ENCODE assay signal across 18 mouse cellular contexts in the genomic region with DNA sequence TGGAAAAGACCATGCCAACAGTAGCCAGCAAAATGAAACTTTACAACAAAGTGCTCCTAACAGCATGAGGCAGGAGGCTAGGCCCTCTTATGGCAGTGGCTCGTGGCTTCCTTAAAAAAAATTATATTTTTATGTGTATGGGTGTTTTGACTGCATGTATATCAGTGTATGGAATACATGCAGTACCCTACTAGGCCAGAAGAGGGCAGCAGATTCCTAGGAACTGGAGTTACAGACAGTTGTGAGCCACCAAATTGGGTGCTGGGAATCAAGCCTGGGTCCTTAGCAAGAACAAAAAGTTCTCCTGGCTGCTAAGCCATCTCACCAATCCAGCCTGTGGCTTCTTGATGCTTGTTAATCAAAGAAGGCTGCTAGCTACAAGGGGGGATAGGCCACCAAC.
DNase-seq lines count a peak whose midpoint lies in the region; ATAC-seq and TF ChIP-seq lines count a peak whose summit lies in the region.
"Had no signal": no experiment of that assay in that cellular context is flagged by ENCODE, and none has a peak within 500 bp of the region (broad histone marks: within the 10 kb centered on the region; RNA-seq: fewer than 3 reads in every experiment).

No protein-coding gene starts in this region.

- H3K27ac ChIP-seq in hindbrain, postnatal 0 days = no peak overlapping the region
- no peak overlapping the region for H3K27ac ChIP-seq in hindbrain, embryonic 14.5 days
- no peak overlapping the region for H3K27ac ChIP-seq in lung, postnatal 0 days (ENCODE audit: low read length)
- no peak overlapping the region for H3K27ac ChIP-seq in MEL (ENCODE audit: control insufficient read depth, low read depth, low read length)
- H3K27ac ChIP-seq: forebrain, embryonic 15.5 days; hindbrain, embryonic 15.5 days; limb, embryonic 13.5 days; lung, embryonic 15.5 days; neural tube, embryonic 15.5 days had no signal

- TF ChIP-seq CTCF in hindbrain, postnatal 0 days (IDR thresholded peaks at IDR 0.05; ENCODE audit: low read depth) = peak; percentile 46
- TF ChIP-seq CTCF in lung, postnatal 0 days (IDR thresholded peaks at IDR 0.05) = peak; percentile 43
- peak in 2 of 3 experiments; percentile 46 to 59; a peak in 4 of 6 replicates for TF ChIP-seq CTCF in MEL (IDR thresholded peaks at IDR 0.05 in 2 of 3, conservative IDR thresholded peaks at IDR 0.05 in 1 of 3; ENCODE audit: control insufficient read depth in 1 of 3, insufficient read depth in 1 of 3, low read depth in 2 of 3, low read length in 3 of 3, poor library complexity in 1 of 3, severe bottlenecking in 1 of 3)

- WGBS in hindbrain, postnatal 0 days = 85% methylated on average over 1 of the region's 1 CpGs
- WGBS in hindbrain, embryonic 14.5 days = 89% methylated on average over 1 of the region's 1 CpGs
- 96% methylated on average over 1 of the region's 1 CpGs for WGBS in lung, postnatal 0 days

- DNase-seq in hindbrain, postnatal 0 days (ENCODE audit: low spot score) = no peak
- DNase-seq in hindbrain, embryonic 14.5 days (ENCODE audit: low spot score) = no peak
- no peak for DNase-seq in lung, postnatal 0 days (ENCODE audit: low spot score)
- no peak for DNase-seq in lung, postnatal 25 days (ENCODE audit: low spot score)
- peak; percentile 37 for DNase-seq in MEL (ENCODE audit: low read depth, low spot score)
- DNase-seq in testis, postnatal 10 days (ENCODE audit: low spot score) = peak; percentile 50
- no peak for DNase-seq in thymus, postnatal 14 days
- DNase-seq: adrenal gland, adult 2 months; cerebellum, adult 18-20 months; heart, postnatal 10 days; kidney, adult 9 months; retina, postnatal 1 day; thymus, adult 18-20 months had no signal

- H3K79me2 ChIP-seq in MEL (ENCODE audit: control insufficient read depth, insufficient read depth, low read length, poor library complexity) = no peaks in the 10 kb centered on the region

- no peak for TF ChIP-seq EP300 in lung, postnatal 0 days (IDR thresholded peaks at IDR 0.05)
- no peak for TF ChIP-seq EP300 in MEL (IDR thresholded peaks at IDR 0.05; ENCODE audit: low read depth in 1 of 2, low read length in 2 of 2)

- ATAC-seq in hindbrain, postnatal 0 days = no peak
- no peak for ATAC-seq in hindbrain, embryonic 14.5 days (ENCODE audit: low FRiP score)
- no peak for ATAC-seq in lung, postnatal 0 days
- ATAC-seq: forebrain, embryonic 15.5 days had no signal

- H3K27me3 ChIP-seq in hindbrain, postnatal 0 days (ENCODE audit: insufficient read depth, low read length) = no peaks in the 10 kb centered on the region
- H3K27me3 ChIP-seq in hindbrain, embryonic 14.5 days (ENCODE audit: control insufficient read depth, insufficient read depth, low read length) = no peaks in the 10 kb centered on the region
- H3K27me3 ChIP-seq in lung, postnatal 0 days (replicated peaks; ENCODE audit: insufficient read depth, low read length) = no peaks in the 10 kb centered on the region
- H3K27me3 ChIP-seq in MEL (ENCODE audit: control insufficient read depth in 1 of 2, insufficient read depth in 2 of 2, low read length in 2 of 2) = no peaks in the 10 kb centered on the region
- H3K27me3 ChIP-seq: forebrain, embryonic 15.5 days; hindbrain, embryonic 15.5 days; limb, embryonic 13.5 days; lung, embryonic 15.5 days; neural tube, embryonic 15.5 days had no signal

- H3K9me3 ChIP-seq in hindbrain, postnatal 0 days (ENCODE audit: low read length) = 0 out of 2 replicates have a peak, but pooled peaks cover 6% of the 10 kb centered on the region
- H3K9me3 ChIP-seq in hindbrain, embryonic 14.5 days (ENCODE audit: control insufficient read depth, low read length) = peaks cover 11% of the 10 kb centered on the region; the same call in 1 of the 2 replicates
- H3K9me3 ChIP-seq in lung, postnatal 0 days (ENCODE audit: low read length) = peaks cover 6% of the 10 kb centered on the region; the same call in 1 of the 2 replicates
- H3K9me3 ChIP-seq in MEL (replicated peaks; ENCODE audit: insufficient read depth, low read length) = no peaks in the 10 kb centered on the region; the same call in 1 of the 2 replicates
- H3K9me3 ChIP-seq: hindbrain, embryonic 15.5 days had no signal

- TF ChIP-seq RAD21 in MEL (IDR thresholded peaks at IDR 0.05; ENCODE audit: low read depth, low read length) = peak; percentile 40

- TF ChIP-seq POLR2A in MEL (IDR thresholded peaks at IDR 0.05; ENCODE audit: control insufficient read depth in 1 of 2, insufficient read depth in 1 of 2, low read depth in 1 of 2, low read length in 2 of 2, poor library complexity in 1 of 2) = no peak

- no peak overlapping the region for H3K4me3 ChIP-seq in hindbrain, postnatal 0 days (ENCODE audit: low read length)
- no peak overlapping the region for H3K4me3 ChIP-seq in hindbrain, embryonic 14.5 days (replicated peaks; ENCODE audit: low read length)
- H3K4me3 ChIP-seq in lung, postnatal 0 days (ENCODE audit: low read depth, low read length) = no peak overlapping the region
- no peak overlapping the region for H3K4me3 ChIP-seq in MEL (ENCODE audit: control insufficient read depth in 1 of 2, insufficient read depth in 1 of 2, low read depth in 2 of 2, low read length in 2 of 2)
- H3K4me3 ChIP-seq: forebrain, embryonic 15.5 days; hindbrain, embryonic 15.5 days; limb, embryonic 13.5 days; lung, embryonic 15.5 days; neural tube, embryonic 15.5 days had no signal

- H3K36me3 ChIP-seq in hindbrain, postnatal 0 days (ENCODE audit: insufficient read depth, low read length) = no peaks in the 10 kb centered on the region
- peaks cover 5% of the 10 kb centered on the region; the same call in 1 of the 2 replicates for H3K36me3 ChIP-seq in hindbrain, embryonic 14.5 days (replicated peaks; ENCODE audit: control insufficient read depth, insufficient read depth)
- H3K36me3 ChIP-seq in lung, postnatal 0 days (ENCODE audit: insufficient read depth, low read length) = no peaks in the 10 kb centered on the region
- H3K36me3 ChIP-seq in MEL (ENCODE audit: control insufficient read depth in 1 of 2, insufficient read depth in 2 of 2, low read length in 2 of 2) = no peaks in the 10 kb centered on the region; a peak in 1 of 4 replicates
- H3K36me3 ChIP-seq: limb, embryonic 13.5 days; lung, embryonic 15.5 days had no signal

- no peak overlapping the region for H3K9ac ChIP-seq in hindbrain, postnatal 0 days (replicated peaks; ENCODE audit: low read length)
- no peak overlapping the region for H3K9ac ChIP-seq in hindbrain, embryonic 14.5 days
- no peak overlapping the region for H3K9ac ChIP-seq in lung, postnatal 0 days (replicated peaks; ENCODE audit: low read depth)
- no peak overlapping the region for H3K9ac ChIP-seq in MEL (ENCODE audit: control insufficient read depth, low read depth, low read length, poor library complexity, severe bottlenecking)
- H3K9ac ChIP-seq: forebrain, embryonic 15.5 days; hindbrain, embryonic 15.5 days; limb, embryonic 13.5 days; lung, embryonic 15.5 days; neural tube, embryonic 15.5 days had no signal

- H3K4me2 ChIP-seq in hindbrain, postnatal 0 days (ENCODE audit: low read depth, low read length) = no peak overlapping the region
- no peak overlapping the region for H3K4me2 ChIP-seq in hindbrain, embryonic 14.5 days (replicated peaks)
- no peak overlapping the region for H3K4me2 ChIP-seq in lung, postnatal 0 days (replicated peaks; ENCODE audit: low read depth, low read length)
- H3K4me2 ChIP-seq: forebrain, embryonic 15.5 days; hindbrain, embryonic 15.5 days; limb, embryonic 13.5 days; lung, embryonic 15.5 days; neural tube, embryonic 15.5 days had no signal

- no peaks in the 10 kb centered on the region for H3K4me1 ChIP-seq in hindbrain, postnatal 0 days (ENCODE audit: insufficient read depth, low read length)
- no peaks in the 10 kb centered on the region for H3K4me1 ChIP-seq in hindbrain, embryonic 14.5 days (replicated peaks; ENCODE audit: control insufficient read depth, insufficient read depth, low read length)
- no peaks in the 10 kb centered on the region for H3K4me1 ChIP-seq in lung, postnatal 0 days (ENCODE audit: insufficient read depth, low read depth, low read length)
- no peaks in the 10 kb centered on the region for H3K4me1 ChIP-seq in MEL (ENCODE audit: control insufficient read depth in 1 of 2, insufficient read depth in 2 of 2, low read length in 2 of 2)
- H3K4me1 ChIP-seq: hindbrain, embryonic 15.5 days; limb, embryonic 13.5 days had no signal

TF ChIP-seq in MEL, 35 proteins besides CTCF, POLR2A, EP300 and RAD21:
- TF ChIP-seq SMC3 (IDR thresholded peaks at IDR 0.05; ENCODE audit: low read depth, low read length) (peak; percentile 34), NELFE (IDR thresholded peaks at IDR 0.05; ENCODE audit: low read depth, low read length) (no peak)
TF ChIP-seq in MEL: peak in this region for 1.

Comparison
In these comparisons a context has a peak if more than half of its experiments do, and no peak if none do; other contexts are left out.
1. DNase-seq: peak in MEL (single experiment) and testis, postnatal 10 days (single experiment); none in hindbrain, postnatal 0 days (single experiment), hindbrain, embryonic 14.5 days (single experiment), lung, postnatal 0 days (single experiment), lung, postnatal 25 days (single experiment) and thymus, postnatal 14 days (single experiment).
2. Peak in every context shown above with its lines, with median percentiles within 50 percentile points of each other: CTCF ChIP-seq.